Mouse (Mus musculus): ENCODE data around the gene Hist1h2ai.
"Not testable (repeated sequence)": the region's sequence is repeated elsewhere in the genome, so short reads cannot be mapped to it uniquely, and the experiment has no call there.

- peak; percentile 85 for TF ChIP-seq POLR2A (IDR thresholded peaks at IDR 0.05; ENCODE audit: extremely low read depth, insufficient read depth, low read length)
- TF ChIP-seq CTCF (IDR thresholded peaks at IDR 0.05; ENCODE audit: extremely low read depth, insufficient read depth, low read length), result not testable (repeated sequence)
Observed at GRCm38 (mm10) chr13:21721757-21722372, 5.6 kb downstream of the Hist1h2ai start, which contains the start of gene Hist1h2bm.
